Mouse (Mus musculus): Measurements from ENCODE around the gene Ndufb11. TPM values are rescaled to one million over a fixed set of nuclear protein-coding genes. Genes with fewer than 3 reads are reported as not detected.

The Ndufb11 gene
- total and polyA plus RNA-seq, 3 experiments = 161 to 176 (median 165) TPM

GRCm38 (mm10) chrX:20573927-20574326, 43.5 kb downstream of the Ndufb11 start:
- H3K27me3 ChIP-seq (replicated peaks) = no peaks in the 10 kb centered on the region
- no peak overlapping the region for H3K4me3 ChIP-seq (replicated peaks in 1 of 3; ENCODE audit: low read depth in 2 of 3, low read length in 2 of 3, poor library complexity in 1 of 3)
- TF ChIP-seq JUND (conservative IDR thresholded peaks at IDR 0.05; ENCODE audit: low read depth, low read length) (no peak), USF1 (IDR thresholded peaks at IDR 0.05; ENCODE audit: low read depth, low read length) (no peak), RCOR1 (conservative IDR thresholded peaks at IDR 0.05; ENCODE audit: low read depth, low read length) (no peak), ZC3H11A (IDR thresholded peaks at IDR 0.05; ENCODE audit: low read depth, low read length) (no peak), CHD1 (IDR thresholded peaks at IDR 0.05; ENCODE audit: low read depth, low read length) (no peak), CTCF (conservative IDR thresholded peaks at IDR 0.05 in 1 of 2, IDR thresholded peaks at IDR 0.05 in 1 of 2; ENCODE audit: low read depth in 2 of 2, low read length in 2 of 2) (no peak), TBP (conservative IDR thresholded peaks at IDR 0.05; ENCODE audit: low read depth, low read length) (no peak), ZMIZ1 (IDR thresholded peaks at IDR 0.05; ENCODE audit: low read depth, low read length) (no peak), JUN (IDR thresholded peaks at IDR 0.05; ENCODE audit: insufficient read depth, low read depth, low read length) (no peak), MYC (IDR thresholded peaks at IDR 0.05; ENCODE audit: low read depth, low read length) (no peak), EP300 (IDR thresholded peaks at IDR 0.05; ENCODE audit: low read length) (no peak), CHD2 (IDR thresholded peaks at IDR 0.05; ENCODE audit: low read length) (no peak), ELF1 (IDR thresholded peaks at IDR 0.05; ENCODE audit: low read depth, low read length) (no peak), KAT2A (IDR thresholded peaks at IDR 0.05; ENCODE audit: insufficient replicate concordance, low read length) (no peak), NRF1 (IDR thresholded peaks at IDR 0.05; ENCODE audit: low read depth, low read length) (no peak), PAX5 (IDR thresholded peaks at IDR 0.05; ENCODE audit: low read length) (no peak)
- dilution Hi-C loops (cut with MboI; ENCODE audit: extremely low pct_ligation_motif_present, extremely low pct_unique_long_range_greater_than_20kb, low sequenced_read_pairs) = no loop called here
- no peak for DNase-seq (ENCODE audit: extremely low read depth)
- H3K9ac ChIP-seq (ENCODE audit: insufficient read depth, low read depth) = no peak overlapping the region
- H3K9me3 ChIP-seq (replicated peaks; ENCODE audit: low read length) = no peaks in the 10 kb centered on the region
- no peaks in the 10 kb centered on the region for H3K36me3 ChIP-seq (replicated peaks in 1 of 2; ENCODE audit: control insufficient read depth in 1 of 2, insufficient read depth in 1 of 2, low read length in 1 of 2)
- in situ Hi-C loops (cut with MboI; ENCODE audit: low pct_ligation_motif_present, low pct_unique_long_range_greater_than_20kb, low sequenced_read_pairs) = loop anchor here (25.0 kb wide), 3 partner anchors 212 to 562 kb away; partner anchors contain the start of gene Rp2
- no peaks in the 10 kb centered on the region for H3K79me2 ChIP-seq (replicated peaks; ENCODE audit: control insufficient read depth, extremely low read depth, insufficient read depth, poor library complexity, severe bottlenecking)
- H3K27ac ChIP-seq (ENCODE audit: insufficient read depth, low read depth) = no peak overlapping the region
- no peak overlapping the region for H3K4me2 ChIP-seq (ENCODE audit: insufficient read depth, low read depth, poor library complexity, severe bottlenecking)
- no peaks in the 10 kb centered on the region; a peak in 2 of 4 replicates for H3K4me1 ChIP-seq (ENCODE audit: control insufficient read depth in 1 of 2, insufficient read depth in 2 of 2)

GRCm38 (mm10) chrX:20572683-20573082, 44.7 kb downstream of the Ndufb11 start:
- no peaks in the 10 kb centered on the region for H3K27me3 ChIP-seq (replicated peaks)
- H3K4me3 ChIP-seq (replicated peaks in 1 of 3; ENCODE audit: low read depth in 2 of 3, low read length in 2 of 3, poor library complexity in 1 of 3) = no peak overlapping the region
- H3K9me3 ChIP-seq (replicated peaks; ENCODE audit: low read length) = no peaks in the 10 kb centered on the region
- no peak overlapping the region for H3K27ac ChIP-seq (ENCODE audit: insufficient read depth, low read depth)
- H3K4me1 ChIP-seq (ENCODE audit: control insufficient read depth in 1 of 2, insufficient read depth in 2 of 2) = no peaks in the 10 kb centered on the region; a peak in 2 of 4 replicates
- H3K4me2 ChIP-seq (ENCODE audit: insufficient read depth, low read depth, poor library complexity, severe bottlenecking) = no peak overlapping the region
- no peaks in the 10 kb centered on the region for H3K36me3 ChIP-seq (replicated peaks in 1 of 2; ENCODE audit: control insufficient read depth in 1 of 2, insufficient read depth in 1 of 2, low read length in 1 of 2)
- DNase-seq (ENCODE audit: extremely low read depth) = no peak
- no peaks in the 10 kb centered on the region for H3K79me2 ChIP-seq (replicated peaks; ENCODE audit: control insufficient read depth, extremely low read depth, insufficient read depth, poor library complexity, severe bottlenecking)
- no peak overlapping the region for H3K9ac ChIP-seq (ENCODE audit: insufficient read depth, low read depth)
- in situ Hi-C loops (cut with MboI; ENCODE audit: low pct_ligation_motif_present, low pct_unique_long_range_greater_than_20kb, low sequenced_read_pairs) (loop anchor here (25.0 kb wide), 3 partner anchors 210 to 560 kb away; partner anchors contain the start of gene Rp2), dilution Hi-C loops (cut with MboI; ENCODE audit: extremely low pct_ligation_motif_present, extremely low pct_unique_long_range_greater_than_20kb, low sequenced_read_pairs) (no loop called here)
- TF ChIP-seq UBTF (IDR thresholded peaks at IDR 0.05; ENCODE audit: low read depth, low read length) (no peak), JUN (IDR thresholded peaks at IDR 0.05; ENCODE audit: insufficient read depth, low read depth, low read length) (no peak), CHD1 (IDR thresholded peaks at IDR 0.05; ENCODE audit: low read depth, low read length) (no peak), USF1 (IDR thresholded peaks at IDR 0.05; ENCODE audit: low read depth, low read length) (no peak)

Data from CH12.LX (cell line).